Mouse (Mus musculus): ENCODE data around the gene Samd7.
"Not testable (repeated sequence)": the region's sequence is repeated elsewhere in the genome, so short reads cannot be mapped to it uniquely, and the experiment has no call there.

Gene Samd7

GRCm38 (mm10) chr3:30746006-30746405 lies at the start of gene Samd7:
Samd7 (plus strand) TSS chr3:30746293.
- no peak for DNase-seq

- peak; percentile 8 for DNase-seq
These were observed 49.7 kb upstream of the Samd7 start for GRCm38 (mm10) chr3:30696346-30696745.

GRCm38 (mm10) chr3:30697891-30698290 lies 48.2 kb upstream of the Samd7 start:
- DNase-seq, result no peak

GRCm38 (mm10) chr3:30699711-30700505 lies 46.2 kb upstream of the Samd7 start, which contains the start of gene Lrrc31:
Lrrc31 (minus strand) TSS chr3:30699843.
- not testable (repeated sequence) for DNase-seq

- no peak for DNase-seq
These were observed 40.1 kb upstream of the Samd7 start for GRCm38 (mm10) chr3:30705977-30706376.

GRCm38 (mm10) chr3:30706614-30707276 lies 39.3 kb upstream of the Samd7 start:
- DNase-seq, result no peak

GRCm38 (mm10) chr3:30710191-30710590 lies 35.9 kb upstream of the Samd7 start:
- no peak for DNase-seq

GRCm38 (mm10) chr3:30713334-30713733 lies 32.8 kb upstream of the Samd7 start:
- no peak for DNase-seq

GRCm38 (mm10) chr3:30718649-30719048 lies 27.4 kb upstream of the Samd7 start:
- no peak for DNase-seq

GRCm38 (mm10) chr3:30722036-30722435 lies 24.1 kb upstream of the Samd7 start:
- DNase-seq, result no peak

- DNase-seq, result no peak
These were observed 23.6 kb upstream of the Samd7 start for GRCm38 (mm10) chr3:30722461-30722860.

- peak; percentile 2 for DNase-seq
These were observed 22.9 kb upstream of the Samd7 start for GRCm38 (mm10) chr3:30723179-30723578.

GRCm38 (mm10) chr3:30724105-30724824 lies 21.8 kb upstream of the Samd7 start:
- DNase-seq, result no peak

- DNase-seq, result no peak
These were observed 21.1 kb upstream of the Samd7 start for GRCm38 (mm10) chr3:30724848-30725465.

GRCm38 (mm10) chr3:30725514-30725913 lies 20.6 kb upstream of the Samd7 start:
- DNase-seq, result no peak

- DNase-seq, result no peak
These were observed 18.9 kb upstream of the Samd7 start for GRCm38 (mm10) chr3:30727209-30727608.

- DNase-seq, result no peak
These were observed 17.0 kb upstream of the Samd7 start for GRCm38 (mm10) chr3:30729046-30729445.

- DNase-seq, result peak; percentile 2
These were observed 9.3 kb upstream of the Samd7 start for GRCm38 (mm10) chr3:30736809-30737208.

- peak; percentile 14 for DNase-seq
These were observed 4.8 kb upstream of the Samd7 start for GRCm38 (mm10) chr3:30741306-30741705.

- no peak for DNase-seq
These were observed 3.2 kb upstream of the Samd7 start for GRCm38 (mm10) chr3:30742891-30743290.

- no peak for DNase-seq
These were observed 2.2 kb downstream of the Samd7 start for GRCm38 (mm10) chr3:30748316-30748715.

GRCm38 (mm10) chr3:30754696-30755095 lies 8.6 kb downstream of the Samd7 start:
- DNase-seq, result no peak

- no peak for DNase-seq
These were observed 18.8 kb downstream of the Samd7 start for GRCm38 (mm10) chr3:30764877-30765276.

Measured in cerebellum, adult 9-11 months (tissue).